Mouse (Mus musculus): Measurements from ENCODE around the gene Acbd6.

DNA sequence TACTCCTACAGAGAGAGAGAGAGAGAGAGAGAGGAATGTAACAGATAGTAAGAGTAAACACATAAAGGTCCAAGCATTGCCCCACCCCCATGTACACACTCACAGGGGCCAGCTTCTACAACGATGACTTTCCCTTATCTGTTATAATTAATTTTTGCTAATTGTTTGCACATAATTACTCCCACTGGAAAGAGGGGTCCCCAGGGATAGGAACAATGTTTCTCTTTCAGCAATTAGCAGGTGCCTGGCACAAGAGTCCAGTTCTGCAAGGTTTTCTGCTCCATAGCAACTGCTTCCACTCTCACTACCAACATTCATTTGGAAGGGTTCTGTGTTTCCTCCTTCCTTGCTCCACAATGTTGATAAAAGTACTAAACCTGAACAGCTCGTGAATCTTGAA, 168.0 kb downstream of the Acbd6 start:
- TF ChIP-seq CTCF (IDR thresholded peaks at IDR 0.05; ENCODE audit: insufficient read depth, low read depth, low read length) (no peak), POLR2A (IDR thresholded peaks at IDR 0.05; ENCODE audit: insufficient read depth, low read depth, low read length) (no peak)
